Comparison of ENCODE assay signal across 11 mouse cellular contexts in genomic region chr19:43881615-43882014, GRCm38 (mm10). TPM values are rescaled to one million over a fixed set of nuclear protein-coding genes. Genes with fewer than 3 reads are reported as not detected.
A peak's percentile ranks its signal among the peaks of the same experiment; 100 is the strongest.
DNase-seq lines count a peak whose midpoint lies in the region; ATAC-seq and TF ChIP-seq lines count a peak whose summit lies in the region.
"Had no signal": no experiment of that assay in that cellular context is flagged by ENCODE, and none has a peak within 500 bp of the region (broad histone marks: within the 10 kb centered on the region; RNA-seq: fewer than 3 reads in every experiment).

No protein-coding gene starts in this region.

- no peak for TF ChIP-seq POLR2A in kidney, adult 2 months (IDR thresholded peaks at IDR 0.05; ENCODE audit: low read depth, low read length)

- 84% methylated on average over 7 of the region's 7 CpGs for WGBS in kidney, adult 2 months
- 83% methylated on average over 7 of the region's 7 CpGs for WGBS in midbrain, postnatal 0 days
- 88% methylated on average over 7 of the region's 7 CpGs for WGBS in midbrain, embryonic 15.5 days

- DNase-seq in CD4-positive, CD25-positive, alpha-beta regulatory T cell, adult 2 months (ENCODE audit: low read depth, low spot score) = peak; percentile 22
- DNase-seq in kidney, adult 2 months = no peak
- DNase-seq in kidney, adult 18-20 months = no peak
- no peak for DNase-seq in midbrain, postnatal 0 days (ENCODE audit: low spot score)
- peak; percentile 16 for DNase-seq in naive thymus-derived CD4-positive, alpha-beta T cell, adult 2 months (ENCODE audit: low read depth)
- DNase-seq in retina, postnatal 1 day = no peak
- DNase-seq: adrenal gland, postnatal 36 days had no signal

- H3K9me3 ChIP-seq in midbrain, postnatal 0 days (ENCODE audit: low read length) = no peaks in the 10 kb centered on the region
- H3K9me3 ChIP-seq in midbrain, embryonic 15.5 days = no peaks in the 10 kb centered on the region

- no peak overlapping the region for H3K4me3 ChIP-seq in kidney, adult 2 months (ENCODE audit: insufficient read depth, low read depth, low read length)
- H3K4me3 ChIP-seq in midbrain, postnatal 0 days (ENCODE audit: low read depth, low read length) = no peak overlapping the region
- H3K4me3 ChIP-seq in midbrain, embryonic 15.5 days = no peak overlapping the region
- H3K4me3 ChIP-seq: heart, embryonic 13.5 days had no signal

- no peak overlapping the region for H3K9ac ChIP-seq in midbrain, postnatal 0 days (replicated peaks; ENCODE audit: low read length, poor library complexity, severe bottlenecking)
- no peak overlapping the region for H3K9ac ChIP-seq in midbrain, embryonic 15.5 days
- H3K9ac ChIP-seq: heart, embryonic 13.5 days had no signal

- H3K27me3 ChIP-seq in kidney, adult 2 months (replicated peaks; ENCODE audit: control insufficient read depth, insufficient read depth, low read length) = no peaks in the 10 kb centered on the region; the same call in 1 of the 2 replicates
- no peaks in the 10 kb centered on the region for H3K27me3 ChIP-seq in midbrain, postnatal 0 days (ENCODE audit: insufficient read depth, low read length)
- no peaks in the 10 kb centered on the region for H3K27me3 ChIP-seq in midbrain, embryonic 15.5 days (replicated peaks)
- H3K27me3 ChIP-seq: heart, embryonic 13.5 days had no signal

- peak; percentile 36; the same call in 1 of the 2 replicates for TF ChIP-seq CTCF in kidney, adult 2 months (conservative IDR thresholded peaks at IDR 0.05; ENCODE audit: insufficient read depth, insufficient read length, low read depth, low read length)
- peak; percentile 49 for TF ChIP-seq CTCF in midbrain, postnatal 0 days (IDR thresholded peaks at IDR 0.05)

- ATAC-seq in CD4-positive, CD25-positive, alpha-beta regulatory T cell, adult 4 months = no peak
- no peak for ATAC-seq in midbrain, postnatal 0 days (ENCODE audit: low FRiP score)
- ATAC-seq in midbrain, embryonic 15.5 days (replicated peaks) = no peak
- ATAC-seq: hindbrain, embryonic 16.5 days had no signal

- H3K4me1 ChIP-seq in kidney, adult 2 months (ENCODE audit: control insufficient read depth, insufficient read depth, low read length) = peaks cover 11% of the 10 kb centered on the region; the same call in 1 of the 2 replicates
- peaks cover 4% of the 10 kb centered on the region; the same call in 1 of the 2 replicates for H3K4me1 ChIP-seq in midbrain, postnatal 0 days (ENCODE audit: insufficient read depth, low read length)
- H3K4me1 ChIP-seq in midbrain, embryonic 15.5 days = peaks cover 37% of the 10 kb centered on the region

- no peaks in the 10 kb centered on the region for H3K36me3 ChIP-seq in kidney, adult 2 months (ENCODE audit: control insufficient read depth, insufficient read depth, low read length)
- H3K36me3 ChIP-seq in midbrain, postnatal 0 days (ENCODE audit: insufficient read depth, low read length) = no peaks in the 10 kb centered on the region
- no peaks in the 10 kb centered on the region for H3K36me3 ChIP-seq in midbrain, embryonic 15.5 days (replicated peaks)
- H3K36me3 ChIP-seq: heart, embryonic 13.5 days had no signal

- no peak overlapping the region for H3K4me2 ChIP-seq in midbrain, postnatal 0 days (ENCODE audit: low read depth, low read length, poor library complexity, severe bottlenecking)
- H3K4me2 ChIP-seq in midbrain, embryonic 15.5 days = no peak overlapping the region
- H3K4me2 ChIP-seq: heart, embryonic 13.5 days had no signal

- H3K27ac ChIP-seq in kidney, adult 2 months (ENCODE audit: insufficient read depth, low read depth, low read length) = no peak overlapping the region
- no peak overlapping the region for H3K27ac ChIP-seq in midbrain, postnatal 0 days (ENCODE audit: low read depth, low read length)
- H3K27ac ChIP-seq in midbrain, embryonic 15.5 days = no peak overlapping the region
- H3K27ac ChIP-seq: heart, embryonic 13.5 days had no signal

RNA-seq across cellular contexts. Expression of gene Dnmbp, which starts 58.4 kb away (rescaled TPM):
- polyA plus RNA-seq in CD4-positive, CD25-positive, alpha-beta regulatory T cell, adult 4 months (2017; shearing (Covaris generic)) = 1 to 10 TPM; 5.9 to 7.9 TPM
- polyA plus RNA-seq in kidney, adult 2 months (2012; rRNA removed) = 13.9 and 15.5 TPM in 2 replicates
- total RNA-seq in midbrain, postnatal 0 days (2014; rRNA removed) = 11.7 and 15.7 TPM in 2 replicates
- 5.6 and 5.9 TPM in 2 replicates for polyA plus RNA-seq in midbrain, postnatal 0 days (2015; fragmentation: Nextera tagmentation; extraction: Ambion mirVana)
- 8.1 and 8.8 TPM in 2 replicates for polyA plus RNA-seq in midbrain, embryonic 15.5 days (2015; fragmentation: Nextera tagmentation; extraction: Ambion mirVana)

Comparison
In these comparisons a context has a peak if more than half of its experiments do, and no peak if none do; other contexts are left out.
1. DNase-seq: peak in CD4-positive, CD25-positive, alpha-beta regulatory T cell, adult 2 months (single experiment) and naive thymus-derived CD4-positive, alpha-beta T cell, adult 2 months (single experiment); none in kidney, adult 2 months (single experiment), kidney, adult 18-20 months (single experiment), midbrain, postnatal 0 days (single experiment) and retina, postnatal 1 day (single experiment).